Mouse (Mus musculus): Measurements from ENCODE around the gene Gm2663.
"Not testable (repeated sequence)": the region's sequence is repeated elsewhere in the genome, so short reads cannot be mapped to it uniquely, and the experiment has no call there.

Gm2663 gene

DNA sequence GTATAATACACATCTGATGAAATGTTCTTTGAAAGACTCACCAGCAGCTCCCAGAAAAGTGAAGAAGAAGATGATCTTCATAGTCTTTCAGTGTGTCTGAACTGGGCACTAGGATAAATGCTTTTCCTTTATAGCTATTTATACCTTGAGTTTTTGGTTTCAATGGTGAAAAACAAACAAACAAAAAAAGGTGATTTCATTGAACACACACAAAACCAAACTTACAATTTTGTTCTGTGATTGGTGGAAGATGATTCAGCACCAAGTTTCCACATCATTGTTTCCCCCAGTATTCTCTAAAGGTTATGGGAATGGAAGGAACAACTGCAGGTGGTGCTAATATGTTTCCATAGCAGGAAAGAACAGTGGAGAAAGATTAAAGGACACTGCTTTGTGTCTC, at the start of gene Gm2663:
Gm2663 (minus strand) TSS at position 101 of the 400 bp plus-strand sequence.
- DNase-seq, result not testable (repeated sequence)

DNA sequence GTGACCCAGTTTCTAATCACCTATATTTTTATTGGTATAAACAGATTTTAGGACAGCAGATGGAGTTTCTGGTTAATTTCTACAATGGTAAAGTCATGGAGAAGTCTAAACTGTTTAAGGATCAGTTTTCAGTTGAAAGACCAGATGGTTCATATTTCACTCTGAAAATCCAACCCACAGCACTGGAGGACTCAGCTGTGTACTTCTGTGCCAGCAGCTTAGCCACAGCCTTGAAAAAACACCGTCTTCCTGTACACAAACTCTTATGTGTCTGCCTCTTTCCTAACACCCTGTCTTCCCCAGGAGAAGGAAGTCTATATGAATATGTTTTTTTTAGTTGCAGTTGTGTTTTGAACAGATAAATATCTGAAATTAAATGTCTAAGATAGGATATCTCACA, 49.3 kb upstream of the Gm2663 start:
- no peak for DNase-seq

DNA sequence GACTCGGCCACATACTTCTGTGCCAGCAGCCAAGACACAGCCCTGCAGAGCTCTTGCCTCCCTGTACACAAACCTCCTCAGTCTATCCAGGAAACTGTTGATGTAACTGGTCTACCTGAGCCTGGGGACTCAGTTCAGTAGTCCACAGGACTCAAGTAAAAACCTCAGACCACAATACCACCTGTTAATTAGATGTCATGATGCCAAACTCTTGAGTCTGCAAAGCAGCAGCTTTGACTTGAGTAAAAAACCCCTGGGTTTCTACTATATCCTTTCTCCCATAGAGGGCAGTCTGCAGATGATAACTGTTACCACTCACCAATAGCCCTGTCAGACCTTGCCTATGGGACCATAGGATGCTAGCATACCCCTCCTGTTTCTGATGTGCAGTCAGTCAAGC, 48.7 kb upstream of the Gm2663 start:
- DNase-seq, result no peak

DNA sequence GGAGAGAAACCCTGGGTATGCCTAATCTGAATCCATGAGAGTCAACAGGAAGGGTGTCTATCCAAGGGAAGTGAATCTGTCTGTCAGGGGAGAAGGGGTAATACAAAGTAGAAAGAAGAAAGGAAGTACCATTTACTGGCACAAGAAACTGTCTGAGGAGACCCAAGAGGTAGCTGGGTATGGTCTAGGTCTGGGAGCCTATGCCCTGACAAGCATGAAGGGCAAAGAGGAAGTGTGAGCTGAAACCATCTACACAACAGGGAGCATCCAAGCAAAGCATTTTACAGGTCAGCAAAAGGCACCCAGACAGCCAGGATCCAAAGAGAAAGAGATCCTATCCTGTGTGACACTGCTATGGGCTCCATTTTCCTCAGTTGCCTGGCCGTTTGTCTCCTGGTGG, 47.9 kb upstream of the Gm2663 start:
- no peak for DNase-seq

DNA sequence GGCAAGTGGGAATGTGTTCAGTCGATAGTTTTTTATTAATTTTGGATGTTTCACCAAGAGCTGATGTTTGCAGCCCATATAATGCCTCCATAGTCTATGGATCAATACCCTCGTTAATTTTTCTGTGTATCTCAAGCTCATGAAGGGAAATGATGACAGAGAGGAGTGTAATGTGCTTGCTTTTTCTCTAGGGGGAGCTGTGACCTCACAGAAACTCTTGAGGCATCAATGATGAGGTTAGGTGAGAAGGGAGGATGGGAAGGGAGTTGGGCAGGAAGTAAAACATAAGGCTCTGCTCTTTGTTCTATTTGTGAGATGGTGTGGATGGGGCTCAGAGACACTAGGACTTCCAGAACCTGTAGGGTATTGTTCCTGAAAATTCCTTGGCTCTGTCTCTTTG, 47.3 kb upstream of the Gm2663 start:
- no peak for DNase-seq

DNA sequence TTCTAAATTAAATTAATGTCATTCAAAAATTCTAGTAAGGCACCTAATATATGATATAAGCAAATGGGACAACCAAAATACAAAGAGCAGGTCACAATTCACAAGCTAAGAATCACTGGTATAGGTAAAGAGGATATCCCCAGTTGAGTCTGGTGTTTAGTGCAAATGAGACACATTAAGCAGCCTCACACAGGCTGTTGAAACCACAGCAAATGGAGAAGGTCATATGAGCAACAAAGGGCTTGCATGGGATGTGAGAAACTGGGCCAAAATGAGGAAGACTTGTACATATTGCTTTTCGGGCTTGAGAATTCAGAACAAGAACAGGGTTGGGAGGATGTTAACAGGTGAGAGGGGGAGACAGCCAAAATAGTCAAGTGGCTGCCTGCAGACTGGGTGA, 45.5 kb upstream of the Gm2663 start:
- DNase-seq, result no peak

DNA sequence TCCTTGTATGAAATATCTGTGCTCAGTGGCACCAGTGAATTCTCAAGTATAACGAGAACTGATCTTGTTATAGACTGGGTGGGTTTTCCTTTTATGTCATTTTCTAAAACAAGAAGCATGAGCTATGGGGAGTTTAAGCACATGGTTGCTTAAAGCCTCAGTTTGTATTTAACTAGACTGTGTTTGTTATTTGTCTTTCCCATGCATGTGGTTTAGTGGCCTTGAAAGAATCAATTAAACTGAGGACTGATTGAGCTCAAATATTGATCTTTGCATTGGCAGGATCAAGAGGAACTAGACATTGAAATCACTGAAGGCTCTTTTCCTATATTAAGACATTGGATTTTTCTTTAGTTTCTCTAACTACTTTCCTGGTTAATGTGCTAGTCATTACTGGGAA, 45.0 kb upstream of the Gm2663 start:
- DNase-seq, result no peak

DNA sequence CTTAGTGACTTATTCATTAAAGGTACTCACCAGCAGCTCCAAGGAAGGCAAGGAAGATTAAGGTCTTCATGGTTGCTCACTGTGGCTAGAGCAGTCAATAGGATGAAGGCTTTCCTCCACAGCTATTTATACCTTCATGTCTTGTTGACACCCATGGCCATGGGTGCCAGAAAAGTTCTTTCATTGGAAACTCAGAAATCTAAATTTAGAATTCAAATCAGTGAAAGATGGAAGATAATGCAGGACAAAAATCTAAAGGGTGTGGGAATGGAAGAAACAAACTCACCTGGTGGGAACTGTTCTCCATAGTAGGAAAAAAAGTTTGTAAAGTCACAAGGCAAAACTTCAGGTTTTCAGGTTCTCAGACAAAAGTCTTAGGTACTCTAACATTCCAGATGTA, 36.1 kb upstream of the Gm2663 start, which contains the start of gene 2210010C04Rik:
2210010C04Rik (minus strand) TSS at position 101 of the 400 bp plus-strand sequence.
- no peak for DNase-seq

DNA sequence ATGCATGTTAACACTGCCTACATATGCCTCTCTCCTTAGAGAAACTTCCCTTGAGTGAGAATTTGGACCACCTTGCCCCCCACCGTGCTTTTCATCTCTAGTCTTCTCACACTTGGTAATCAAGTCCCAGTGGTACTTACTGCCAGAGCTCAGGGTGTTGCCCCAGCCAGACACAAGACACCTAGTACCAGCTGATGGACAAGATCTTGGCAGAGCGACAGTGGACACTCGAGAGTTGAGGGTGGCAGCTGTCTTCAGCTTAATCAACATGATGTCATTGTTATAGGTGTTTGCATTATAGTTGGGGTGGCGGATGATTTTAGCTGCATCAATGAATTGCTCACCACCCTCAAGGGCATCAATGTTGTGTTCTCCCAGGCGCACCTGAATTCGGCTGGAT, 33.5 kb upstream of the Gm2663 start:
- no peak for DNase-seq

DNA sequence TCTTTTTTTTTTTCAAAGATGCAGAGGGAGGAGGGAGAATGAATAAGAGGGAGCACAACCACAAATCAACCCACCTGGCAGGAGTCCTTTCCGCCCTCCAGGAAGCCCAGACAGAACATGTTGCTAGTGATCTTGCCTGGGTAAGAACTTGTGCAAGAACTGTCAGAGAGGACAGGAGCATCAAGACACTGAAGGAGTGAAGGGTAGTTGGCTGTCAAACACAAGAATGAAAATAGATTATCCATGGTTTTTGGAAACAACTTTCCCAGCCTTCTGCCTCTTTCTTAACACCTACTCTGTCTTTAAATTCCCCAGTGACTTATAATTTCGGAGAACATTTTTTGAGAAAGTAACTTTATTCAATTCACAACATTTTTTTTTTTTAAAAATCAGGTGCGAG, 33.0 kb upstream of the Gm2663 start:
- DNase-seq, result no peak

DNA sequence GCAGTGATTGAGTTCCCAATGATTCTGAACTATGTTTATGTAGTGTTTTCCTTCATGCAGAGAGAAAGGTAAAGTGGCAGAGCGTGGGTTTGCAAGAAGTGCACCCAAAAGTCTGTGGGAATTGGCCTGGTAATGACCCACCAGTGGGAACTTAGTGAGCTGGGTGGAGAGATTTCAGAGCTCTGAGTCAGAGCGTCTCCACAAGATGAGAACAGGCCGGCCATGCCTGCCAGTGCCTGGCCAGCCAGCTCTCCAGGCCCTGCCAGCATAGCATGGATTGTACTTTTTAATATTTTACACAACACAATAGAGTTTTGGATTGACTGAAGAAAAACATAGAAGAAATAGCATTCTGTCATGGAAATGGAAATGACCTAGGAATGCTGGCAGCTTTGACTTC, 31.5 kb upstream of the Gm2663 start:
- no peak for DNase-seq

DNA sequence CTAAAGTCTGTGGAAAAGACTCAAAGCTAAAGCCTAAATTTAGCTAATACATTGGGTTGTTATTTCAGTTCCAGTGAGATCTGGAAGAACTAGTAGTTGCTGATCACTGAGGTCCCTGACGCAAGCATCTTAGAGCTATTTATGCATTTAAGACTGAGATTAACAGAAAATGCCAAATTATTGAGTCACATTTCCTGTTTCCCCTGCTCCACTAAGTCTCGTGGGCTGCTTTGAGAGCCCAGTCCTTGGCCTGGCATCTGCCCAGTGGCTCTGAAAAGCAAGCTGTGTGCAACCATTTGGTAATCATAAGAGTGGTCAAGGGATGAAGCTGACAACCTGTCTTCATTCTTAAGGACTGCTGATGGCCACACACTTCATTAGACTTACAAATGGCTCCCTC, 27.8 kb upstream of the Gm2663 start:
- no peak for DNase-seq

DNA sequence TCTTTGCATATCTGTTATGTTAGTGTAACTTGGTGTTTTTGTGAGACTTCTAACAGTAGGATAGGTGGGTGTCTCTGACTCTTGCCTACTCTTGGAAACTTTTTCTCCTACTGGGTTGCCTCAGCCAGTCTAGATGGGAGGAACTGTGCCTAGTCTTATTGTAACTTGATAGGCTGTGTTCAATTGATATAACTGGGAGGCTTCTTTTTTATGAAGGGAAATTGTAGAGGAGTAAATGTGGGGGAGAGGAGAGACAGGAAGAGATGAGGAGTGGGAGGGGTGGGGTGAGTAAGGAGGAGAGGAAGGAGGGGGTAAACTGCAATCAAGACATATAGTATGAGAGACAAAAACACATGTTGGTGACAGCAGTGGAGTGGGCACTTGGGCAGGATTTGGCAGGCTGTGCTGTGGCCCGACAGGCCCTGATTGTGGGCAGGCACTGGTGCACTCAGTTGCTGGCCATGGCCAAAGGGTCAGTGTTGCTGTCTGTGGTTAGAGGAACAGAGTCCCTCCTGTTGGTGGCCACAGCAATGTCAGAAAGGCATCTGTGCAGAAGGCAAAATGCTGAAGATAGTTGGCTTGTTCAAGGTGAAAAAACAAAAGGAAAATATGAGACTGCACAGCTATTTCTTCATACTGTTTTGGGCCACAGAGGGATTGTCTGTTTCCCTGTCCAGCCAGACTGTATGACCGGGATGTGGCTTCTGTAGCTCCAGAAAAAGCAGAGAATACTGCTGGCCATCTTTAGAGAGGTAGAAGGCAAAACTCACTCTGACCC, 26.8 kb upstream of the Gm2663 start:
- DNase-seq, result no peak

DNA sequence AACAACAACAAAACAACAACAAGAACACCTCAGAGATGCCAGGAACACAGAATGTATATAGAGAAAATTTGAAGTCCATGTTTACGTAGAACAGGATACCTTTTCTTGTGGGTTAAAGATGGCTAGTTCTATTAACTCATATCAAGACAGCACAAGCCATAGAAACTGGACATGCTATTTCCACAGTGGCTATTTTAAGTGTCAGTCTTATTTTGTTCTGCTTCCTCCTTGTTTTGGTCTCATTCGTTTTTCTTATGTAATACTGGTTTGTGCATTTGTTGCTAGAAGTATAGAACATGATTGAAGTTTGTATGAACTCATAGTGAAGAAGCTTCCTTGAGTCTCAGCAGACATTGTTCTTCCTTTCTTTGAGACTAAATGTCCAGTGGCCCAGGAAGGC, 19.9 kb upstream of the Gm2663 start:
- DNase-seq, result no peak

DNA sequence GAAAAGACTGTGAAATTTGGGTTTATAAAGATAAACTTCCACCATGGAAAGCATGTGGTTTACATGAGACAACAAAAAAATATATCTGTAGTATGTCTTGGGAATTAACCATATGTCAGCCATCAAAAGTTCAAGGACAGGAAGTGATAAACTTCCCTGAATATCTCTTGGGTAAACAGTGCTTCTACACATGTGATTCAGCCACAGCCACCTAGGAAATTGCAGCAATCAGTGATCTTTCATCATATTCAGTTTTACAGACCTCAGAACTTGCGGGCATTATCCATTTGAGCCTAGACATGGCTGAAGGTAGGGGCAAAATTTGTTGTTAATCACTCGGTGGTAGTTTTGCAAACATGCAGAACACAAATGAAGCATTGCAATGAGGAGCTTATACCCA, 19.4 kb upstream of the Gm2663 start:
- DNase-seq, result no peak

DNA sequence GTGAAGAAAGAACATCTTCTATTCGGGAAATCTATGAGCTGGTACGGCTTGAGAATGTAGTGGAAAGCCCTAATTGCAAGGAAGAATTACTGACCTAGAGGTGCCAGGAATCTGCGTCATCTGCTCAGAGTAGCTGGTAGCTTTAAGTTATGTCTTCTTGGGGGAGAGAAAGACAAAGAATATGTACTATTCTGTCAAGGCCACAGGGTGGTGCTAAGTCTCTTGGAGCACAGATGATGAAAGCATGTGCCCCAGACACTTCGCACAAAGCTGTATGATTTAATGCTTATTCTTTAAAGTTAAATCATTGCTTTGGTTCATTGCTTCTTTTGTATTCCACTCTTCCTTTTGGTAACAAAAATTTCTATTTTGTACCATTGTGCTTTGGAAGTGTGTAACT, 15.8 kb upstream of the Gm2663 start:
- DNase-seq, result no peak

DNA sequence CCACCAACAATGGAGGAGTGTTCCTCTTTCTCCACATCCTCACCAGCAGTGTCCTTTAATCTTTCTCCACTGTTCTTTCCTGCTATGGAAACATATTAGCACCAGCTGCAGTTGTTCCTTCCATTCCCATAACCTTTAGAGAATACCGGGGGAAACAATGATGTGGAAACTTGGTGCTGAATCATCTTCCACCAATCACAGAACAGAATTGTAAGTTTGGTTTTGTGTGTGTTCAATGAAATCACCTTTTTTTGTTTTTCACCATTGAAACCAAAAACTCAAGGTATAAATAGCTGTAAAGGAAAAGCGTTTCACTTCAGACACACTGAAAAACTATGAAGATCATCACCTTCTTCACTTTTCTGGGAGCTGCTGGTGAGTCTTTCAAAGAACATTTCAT, 34.8 kb downstream of the Gm2663 start, which contains the start of gene 1810009J06Rik:
1810009J06Rik (plus strand) TSS at position 301 of the 400 bp plus-strand sequence.
- not testable (repeated sequence) for DNase-seq

DNA sequence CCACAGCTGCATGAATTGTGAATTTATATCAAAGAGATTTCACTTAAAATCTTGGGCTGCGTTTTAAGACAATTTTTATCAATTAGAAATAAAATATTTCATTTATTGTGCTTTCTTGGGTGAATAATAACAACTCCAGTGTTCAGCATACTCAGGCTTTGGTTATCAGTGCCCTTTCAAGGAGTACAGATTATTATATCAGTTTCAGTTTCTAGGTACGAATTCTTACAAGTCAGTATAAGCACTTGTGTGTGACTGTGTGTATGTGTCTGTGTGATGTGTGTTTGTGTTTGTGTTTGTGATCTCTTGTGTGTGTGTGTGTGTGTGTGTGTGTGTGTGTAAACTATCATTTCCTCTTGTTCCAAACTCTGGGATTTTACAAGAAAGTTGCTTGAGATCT, 45.6 kb downstream of the Gm2663 start:
- DNase-seq, result no peak

DNA sequence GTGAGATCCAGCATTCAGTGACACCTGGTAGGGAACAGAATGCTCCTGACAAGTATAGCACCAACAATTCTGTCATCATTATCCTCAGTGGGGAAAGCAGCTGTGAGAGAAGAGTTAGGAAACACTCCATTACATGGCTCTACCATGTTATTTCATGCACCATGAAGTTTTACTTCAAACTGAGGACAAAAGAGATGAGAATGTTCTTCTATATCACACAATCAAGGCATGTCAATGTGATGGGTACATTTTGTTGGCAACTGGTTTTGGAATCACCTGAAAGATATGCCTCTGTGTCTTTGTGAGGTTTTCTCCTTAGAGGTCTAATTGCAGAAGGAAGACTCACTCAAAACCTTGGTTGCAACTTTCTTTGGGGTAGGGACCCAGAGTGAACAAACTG, 47.5 kb downstream of the Gm2663 start, which contains the start of gene Gm4744:
Gm4744 (minus strand) TSS at position 101 of the 400 bp plus-strand sequence.
- no peak for DNase-seq

Data from kidney, adult 11 months (tissue).